Mouse (Mus musculus) liver, postnatal 0 days (tissue): ENCODE measurements at regions not wholly inside any gene's neighbourhood (a gene's known extent, or its start where the extent isn't known, plus 50 kb on each side); places are given as distances from the start of the nearest gene placed in this dataset.

Experiments
- ATAC-seq: fragments of 200-750 bp; cut with Nextera tagmentation; 2 replicates; pipeline ENCODE4 v1.8.0; 2017; ENCODE audit warnings: mild to moderate bottlenecking, moderate library complexity
- DNase-seq: peaks from one replicate; pipeline ENCODE4 v3.0.0-alpha.2; 2016
- H3K27ac ChIP-seq: fragments of 300-500 bp; sonication (generic); 2 replicates; pipeline ENCODE4 v1.5.1; 2014; ENCODE audit warnings: antibody characterized with exemption, moderate library complexity, mild to moderate bottlenecking, low read depth
- H3K27me3 ChIP-seq: fragments of 300-500 bp; sonication (generic); 2 replicates; pipeline ENCODE4 v1.6.1; 2014; ENCODE audit warnings: low read length, control low read depth, mixed read lengths; ENCODE audit not compliant: insufficient read depth
- H3K36me3 ChIP-seq: fragments of 300-500 bp; sonication (generic); replicated peaks from 2 replicates; pipeline ENCODE4 v1.6.1; 2014; ENCODE audit warnings: mild to moderate bottlenecking, control low read depth, low read length, moderate library complexity, mixed read lengths; ENCODE audit not compliant: insufficient read depth
- H3K4me1 ChIP-seq: fragments of 300-500 bp; sonication (generic); 2 replicates; pipeline ENCODE4 v1.6.1; 2014; ENCODE audit warnings: antibody characterized with exemption, mild to moderate bottlenecking, control low read depth; ENCODE audit not compliant: insufficient read depth
- H3K4me2 ChIP-seq: fragments of 300-500 bp; sonication (generic); 2 replicates; pipeline ENCODE4 v1.6.1; 2014; ENCODE audit warnings: low read depth, mild to moderate bottlenecking, low read length, moderate library complexity, mixed read lengths
- H3K4me3 ChIP-seq: fragments of 300-500 bp; sonication (generic); 2 replicates; pipeline ENCODE4 v1.5.1; 2014; ENCODE audit warnings: low read depth, low read length
- H3K9ac ChIP-seq: fragments of 300-500 bp; sonication (generic); replicated peaks from 2 replicates; pipeline ENCODE4 v1.6.1; 2014; ENCODE audit warnings: mild to moderate bottlenecking, moderate library complexity
- H3K9me3 ChIP-seq: fragments of 300-500 bp; sonication (generic); 2 replicates; pipeline ENCODE4 v1.6.1; 2016; ENCODE audit warnings: mild to moderate bottlenecking, control low read depth, low read length, mixed read lengths
- CTCF ChIP-seq: sonication (generic); IDR thresholded peaks from 2 replicates; pipeline ENCODE4 v1.5.1; 2016; ENCODE audit warnings: antibody characterized with exemption, low read depth
- EP300 ChIP-seq: IDR thresholded peaks from 2 replicates; pipeline ENCODE4 v1.6.1; 2016; ENCODE audit warnings: antibody characterized with exemption, low read depth, mild to moderate bottlenecking
- WGBS: fragments of 180-500 bp; shearing (Covaris S2); extraction: QIAGEN DNeasy Blood & Tissue Kit; methylation state at CpG from one replicate; pipeline ENCODE4 v1.1.7; 2014; ENCODE audit not compliant: insufficient replicate concordance; 5-methylcytosine and 5-hydroxymethylcytosine counted together

- Histone ChIP-seq H3K9ac (no peak overlapping the region), H3K4me1 (no peaks in the 10 kb centered on the region), H3K36me3 (no peaks in the 10 kb centered on the region), H3K9me3 (no peaks in the 10 kb centered on the region), H3K27ac (no peak overlapping the region), H3K27me3 (no peaks in the 10 kb centered on the region), H3K4me2 (no peak overlapping the region), H3K4me3 (no peak overlapping the region)
- DNase-seq (no peak), ATAC-seq (no peak)
- TF ChIP-seq CTCF (no peak), EP300 (no peak)
- WGBS = 75% methylated on average over 10 of the region's 11 CpGs
Measured at GRCm38 (mm10) chr17:49272661-49273448, 155.3 kb upstream of the Mocs1 start.

GRCm38 (mm10) chr17:49274936-49275335, 153.2 kb upstream of the Mocs1 start:
- no peak overlapping the region for H3K27ac ChIP-seq
- ATAC-seq (no peak), DNase-seq (no peak)
- H3K4me2 ChIP-seq = no peak overlapping the region
- TF ChIP-seq CTCF (no peak), EP300 (no peak)
- H3K4me3 ChIP-seq = no peak overlapping the region
- no peaks in the 10 kb centered on the region for H3K4me1 ChIP-seq
- no peaks in the 10 kb centered on the region for H3K27me3 ChIP-seq
- 76% methylated on average over 3 of the region's 3 CpGs for WGBS
- H3K9me3 ChIP-seq = no peaks in the 10 kb centered on the region
- no peak overlapping the region for H3K9ac ChIP-seq
- no peaks in the 10 kb centered on the region for H3K36me3 ChIP-seq

GRCm38 (mm10) chr17:49275421-49275820, 152.7 kb upstream of the Mocs1 start:
- no peak overlapping the region for H3K27ac ChIP-seq
- no peaks in the 10 kb centered on the region for H3K9me3 ChIP-seq
- H3K27me3 ChIP-seq = no peaks in the 10 kb centered on the region
- no peak overlapping the region for H3K4me3 ChIP-seq
- H3K36me3 ChIP-seq = no peaks in the 10 kb centered on the region
- H3K9ac ChIP-seq = no peak overlapping the region
- ATAC-seq (no peak), DNase-seq (no peak)
- no peaks in the 10 kb centered on the region for H3K4me1 ChIP-seq
- H3K4me2 ChIP-seq = no peak overlapping the region
- 77% methylated on average over 2 of the region's 2 CpGs for WGBS
- TF ChIP-seq EP300 = no peak
- TF ChIP-seq CTCF = no peak

GRCm38 (mm10) chr17:49275916-49276315, 152.2 kb upstream of the Mocs1 start:
- no peak overlapping the region for H3K4me3 ChIP-seq
- no peaks in the 10 kb centered on the region for H3K4me1 ChIP-seq
- no peak for ATAC-seq
- H3K27me3 ChIP-seq = no peaks in the 10 kb centered on the region
- no peak overlapping the region for H3K9ac ChIP-seq
- 81% methylated on average over 2 of the region's 2 CpGs for WGBS
- H3K27ac ChIP-seq = no peak overlapping the region
- no peaks in the 10 kb centered on the region for H3K9me3 ChIP-seq
- no peak for TF ChIP-seq EP300
- H3K36me3 ChIP-seq = no peaks in the 10 kb centered on the region
- no peak for DNase-seq
- H3K4me2 ChIP-seq = no peak overlapping the region

GRCm38 (mm10) chr17:49278541-49278940, 149.6 kb upstream of the Mocs1 start:
- 66% methylated on average over 8 of the region's 8 CpGs for WGBS
- H3K36me3 ChIP-seq = no peaks in the 10 kb centered on the region
- H3K4me3 ChIP-seq = no peak overlapping the region
- H3K27ac ChIP-seq = no peak overlapping the region
- TF ChIP-seq EP300 = no peak
- TF ChIP-seq CTCF = no peak
- no peak overlapping the region for H3K4me2 ChIP-seq
- DNase-seq = no peak
- no peak overlapping the region for H3K9ac ChIP-seq
- ATAC-seq = no peak
- H3K9me3 ChIP-seq = peaks cover 3% of the 10 kb centered on the region; the same call in 1 of the 2 replicates
- H3K27me3 ChIP-seq = no peaks in the 10 kb centered on the region
- no peaks in the 10 kb centered on the region for H3K4me1 ChIP-seq

- Histone ChIP-seq H3K4me3 (no peak overlapping the region), H3K4me1 (no peaks in the 10 kb centered on the region), H3K9ac (no peak overlapping the region), H3K9me3 (peaks cover 3% of the 10 kb centered on the region; the same call in 1 of the 2 replicates), H3K4me2 (no peak overlapping the region), H3K27ac (no peak overlapping the region), H3K36me3 (no peaks in the 10 kb centered on the region), H3K27me3 (no peaks in the 10 kb centered on the region)
- DNase-seq = no peak
- WGBS = 73% methylated on average over 10 of the region's 10 CpGs
- TF ChIP-seq EP300 (no peak), CTCF (no peak)
- ATAC-seq = no peak
Measured at GRCm38 (mm10) chr17:49278973-49279727, 149.0 kb upstream of the Mocs1 start.
